8 mouse cellular contexts compared by ENCODE assay signal in genomic region chr14:79186976-79187375, GRCm38 (mm10).
"Had no signal": no experiment of that assay in that cellular context is flagged by ENCODE, and none has a peak within 500 bp of the region (broad histone marks: within the 10 kb centered on the region; RNA-seq: fewer than 3 reads in every experiment).

No protein-coding gene starts in this region.

- DNase-seq: retina, postnatal 1 day; right cerebral cortex, adult 18-20 months; right cerebral cortex, postnatal 14 days; right cerebral cortex, postnatal 25 days; right cerebral cortex, postnatal 4 days; spleen, adult 18-20 months; thymus, adult 2 months; thymus, postnatal 25 days had no signal
